Mouse (Mus musculus) testis, adult 2 months (tissue): Measurements from ENCODE around the gene Tada2b. TPM values are rescaled to one million over a fixed set of nuclear protein-coding genes. Genes with fewer than 3 reads are reported as not detected.
A peak's percentile ranks its signal among the peaks of the same experiment; 100 is the strongest.

Experiments used
- H3K27ac ChIP-seq: fragments of 200-500 bp; 2 replicates; pipeline ENCODE4 v1.5.1; 2012; ENCODE audit warnings: low read depth, low read length; ENCODE audit not compliant: control insufficient read depth, insufficient read depth
- H3K27me3 ChIP-seq: fragments of 200-500 bp; 2 replicates; pipeline ENCODE4 v1.6.1; 2012; ENCODE audit warnings: mild to moderate bottlenecking, low read length, moderate library complexity; ENCODE audit not compliant: control insufficient read depth, insufficient read depth
- H3K36me3 ChIP-seq: fragments of 200-500 bp; 2 replicates; pipeline ENCODE4 v1.6.1; 2012; ENCODE audit warnings: mild to moderate bottlenecking, low read length; ENCODE audit not compliant: control insufficient read depth, insufficient read depth
- H3K4me1 ChIP-seq: fragments of 200-500 bp; 2 replicates; pipeline ENCODE4 v1.6.1; 2012; ENCODE audit warnings: low read length; ENCODE audit not compliant: control insufficient read depth, insufficient read depth
- H3K4me3 ChIP-seq: fragments of 200-500 bp; 2 replicates; pipeline ENCODE4 v1.5.1; 2012; ENCODE audit warnings: low read depth, mild to moderate bottlenecking, low read length, moderate library complexity, mixed read lengths; ENCODE audit not compliant: control insufficient read depth
- CTCF ChIP-seq: fragments of 200-500 bp; IDR thresholded peaks from 2 replicates; pipeline ENCODE4 v1.5.1; 2012; ENCODE audit warnings: low read depth, mild to moderate bottlenecking, inconsistent platforms, low read length, moderate library complexity; ENCODE audit not compliant: control insufficient read depth, insufficient read depth, insufficient replicate concordance
- POLR2A ChIP-seq: fragments of 200-500 bp; IDR thresholded peaks from 2 replicates; pipeline ENCODE4 v1.6.1; 2012; ENCODE audit warnings: low read depth, mild to moderate bottlenecking, inconsistent platforms, low read length, moderate library complexity; ENCODE audit not compliant: control insufficient read depth
- polyA plus RNA-seq: library from polyadenylated mRNA; depleted of rRNA; stranded (reverse); fragments of >200 nt; gene quantifications from 2 replicates; pipeline ENCODE4 v1.2.3, GENCODE M21; 2012; rRNA removed

The Tada2b gene
- polyA plus RNA-seq, 1 experiment = 34.5 TPM

- no peak overlapping the region for H3K27ac ChIP-seq
- TF ChIP-seq POLR2A = no peak
- no peak for TF ChIP-seq CTCF
- no peaks in the 10 kb centered on the region for H3K27me3 ChIP-seq
Measured at GRCm38 (mm10) chr5:36440741-36441140, 43.3 kb downstream of the Tada2b start.

GRCm38 (mm10) chr5:36436858-36437257, 47.2 kb downstream of the Tada2b start:
- H3K4me1 ChIP-seq = no peaks in the 10 kb centered on the region
- H3K36me3 ChIP-seq = no peaks in the 10 kb centered on the region
- H3K4me3 ChIP-seq = no peak overlapping the region
- TF ChIP-seq CTCF (no peak), POLR2A (no peak)
- no peaks in the 10 kb centered on the region for H3K27me3 ChIP-seq
- 0 out of 2 replicates have a peak overlapping the region, but pooled peaks have one; percentile 12 for H3K27ac ChIP-seq

More at GRCm38 (mm10) chr5:36440741-36441140, 43.3 kb downstream of the Tada2b start:
- Histone ChIP-seq H3K4me1 (peaks cover under 1% of the 10 kb centered on the region), H3K36me3 (no peaks in the 10 kb centered on the region), H3K4me3 (no peak overlapping the region)

- H3K4me3 ChIP-seq = no peak overlapping the region
- no peaks in the 10 kb centered on the region for H3K4me1 ChIP-seq
- H3K36me3 ChIP-seq = no peaks in the 10 kb centered on the region
- no peaks in the 10 kb centered on the region for H3K27me3 ChIP-seq
- TF ChIP-seq POLR2A (no peak), CTCF (no peak)
- H3K27ac ChIP-seq = no peak overlapping the region
Measured at GRCm38 (mm10) chr5:36434398-36434967, 49.6 kb downstream of the Tada2b start.

- H3K27me3 ChIP-seq = no peaks in the 10 kb centered on the region
- no peaks in the 10 kb centered on the region for H3K4me1 ChIP-seq
- no peaks in the 10 kb centered on the region for H3K36me3 ChIP-seq
- no peak overlapping the region for H3K27ac ChIP-seq
- no peak overlapping the region for H3K4me3 ChIP-seq
- TF ChIP-seq POLR2A = no peak
- no peak for TF ChIP-seq CTCF
Measured at GRCm38 (mm10) chr5:36431711-36432110, 52.4 kb downstream of the Tada2b start.

GRCm38 (mm10) chr5:36429551-36429950, 54.5 kb downstream of the Tada2b start:
- TF ChIP-seq POLR2A (no peak), CTCF (no peak)
- no peaks in the 10 kb centered on the region for H3K27me3 ChIP-seq

GRCm38 (mm10) chr5:36427831-36428230, 56.3 kb downstream of the Tada2b start:
- H3K27ac ChIP-seq = no peak overlapping the region
- TF ChIP-seq POLR2A (no peak), CTCF (no peak)
- no peaks in the 10 kb centered on the region for H3K4me1 ChIP-seq
- H3K27me3 ChIP-seq = no peaks in the 10 kb centered on the region
- no peak overlapping the region for H3K4me3 ChIP-seq
- no peaks in the 10 kb centered on the region for H3K36me3 ChIP-seq

More at GRCm38 (mm10) chr5:36429551-36429950, 54.5 kb downstream of the Tada2b start:
- Histone ChIP-seq H3K27ac (no peak overlapping the region), H3K4me1 (no peaks in the 10 kb centered on the region), H3K4me3 (no peak overlapping the region), H3K36me3 (no peaks in the 10 kb centered on the region)

- no peak overlapping the region for H3K4me3 ChIP-seq
- no peak overlapping the region for H3K27ac ChIP-seq
Measured at GRCm38 (mm10) chr5:36426404-36426803, 57.7 kb downstream of the Tada2b start.

GRCm38 (mm10) chr5:36424676-36425075, 59.4 kb downstream of the Tada2b start:
- Histone ChIP-seq H3K36me3 (no peaks in the 10 kb centered on the region), H3K27ac (no peak overlapping the region), H3K4me3 (no peak overlapping the region), H3K4me1 (no peaks in the 10 kb centered on the region), H3K27me3 (no peaks in the 10 kb centered on the region)
- no peak for TF ChIP-seq POLR2A
- TF ChIP-seq CTCF = no peak

More at GRCm38 (mm10) chr5:36426404-36426803, 57.7 kb downstream of the Tada2b start:
- TF ChIP-seq POLR2A (no peak), CTCF (no peak)
- no peaks in the 10 kb centered on the region for H3K4me1 ChIP-seq
- no peaks in the 10 kb centered on the region for H3K36me3 ChIP-seq
- H3K27me3 ChIP-seq = no peaks in the 10 kb centered on the region

Other genes with a start within 250 kb of the Tada2b start
- gene Sorcs2, start 86.1 kb downstream of the Tada2b start, polyA plus RNA-seq = 13.8 and 14.1 TPM in 2 replicates
- gene Grpel1, start 19.3 kb downstream of the Tada2b start, polyA plus RNA-seq = 18.2 and 18.5 TPM in 2 replicates
- gene Ccdc96, start 303 bp upstream of the Tada2b start, polyA plus RNA-seq = 61.8 and 64.3 TPM in 2 replicates
- gene Tbc1d14, start 109.0 kb upstream of the Tada2b start, polyA plus RNA-seq = 79.2 and 89.7 TPM in 2 replicates
- gene D5Ertd579e, start 211.7 kb upstream of the Tada2b start, polyA plus RNA-seq = 16.6 and 23.1 TPM in 2 replicates